Mouse (Mus musculus) thymus, postnatal 36 days (tissue): ENCODE results near the gene Celf2.
A peak's percentile ranks its signal among the peaks of the same experiment; 100 is the strongest.
"Not testable (repeated sequence)": the region's sequence is repeated elsewhere in the genome, so short reads cannot be mapped to it uniquely, and the experiment has no call there.

Source experiments
- DNase-seq, 2 experiments: peaks; one replicate each; pipeline ENCODE4 v3.0.0; 2022; ENCODE audit warnings: mixed read lengths in 2 of 2

Gene Celf2

DNA sequence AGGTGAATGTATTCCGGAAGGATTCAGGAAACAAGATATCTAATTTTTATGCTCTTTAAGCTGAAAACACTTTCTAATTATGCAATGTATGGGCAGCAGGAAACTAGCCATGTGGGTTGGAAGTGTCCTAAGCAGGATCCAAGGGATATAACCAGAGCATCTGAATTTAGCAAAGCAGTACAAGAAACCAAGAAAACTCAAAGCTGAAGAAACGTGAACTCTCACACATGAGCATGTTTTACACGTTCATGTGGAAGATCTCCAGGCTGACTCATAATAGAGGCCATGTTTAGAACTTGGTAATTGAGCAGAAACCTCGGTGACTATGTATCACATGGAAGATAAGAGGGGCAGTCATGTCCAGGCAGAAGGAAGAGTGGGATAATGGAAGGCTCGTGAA, 120.1 kb downstream of the Celf2 start:
- no peak for DNase-seq

GRCm38 (mm10) chr2:7378736-7379135, 130.6 kb downstream of the Celf2 start:
- DNase-seq = no peak

- DNase-seq = no peak
Measured at GRCm38 (mm10) chr2:7377878-7378277, 131.5 kb downstream of the Celf2 start.

- DNase-seq = no peak
Measured at GRCm38 (mm10) chr2:7367738-7368137, 141.6 kb downstream of the Celf2 start.

DNA sequence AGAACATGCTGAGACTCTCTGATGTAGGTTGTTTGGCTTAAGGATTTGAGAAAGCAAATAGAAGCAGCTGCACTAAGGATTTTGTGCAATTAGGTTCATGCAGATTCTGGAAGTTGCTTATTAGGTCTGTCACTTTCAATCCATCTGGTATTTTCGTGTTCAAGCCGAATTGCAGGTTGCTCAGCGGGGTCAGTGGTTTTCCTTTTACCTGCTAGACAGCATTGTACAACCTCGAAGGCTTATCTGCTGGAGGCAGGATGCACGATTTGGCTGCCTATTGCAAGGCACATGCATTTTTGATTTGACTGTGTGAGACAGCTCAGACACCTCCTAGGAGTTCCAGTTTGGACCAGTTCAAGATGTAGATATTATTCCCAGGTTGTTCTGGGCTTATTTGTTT, 149.8 kb downstream of the Celf2 start:
- no peak for DNase-seq

- DNase-seq = no peak
Measured at GRCm38 (mm10) chr2:7358816-7359215, 150.5 kb downstream of the Celf2 start.

DNA sequence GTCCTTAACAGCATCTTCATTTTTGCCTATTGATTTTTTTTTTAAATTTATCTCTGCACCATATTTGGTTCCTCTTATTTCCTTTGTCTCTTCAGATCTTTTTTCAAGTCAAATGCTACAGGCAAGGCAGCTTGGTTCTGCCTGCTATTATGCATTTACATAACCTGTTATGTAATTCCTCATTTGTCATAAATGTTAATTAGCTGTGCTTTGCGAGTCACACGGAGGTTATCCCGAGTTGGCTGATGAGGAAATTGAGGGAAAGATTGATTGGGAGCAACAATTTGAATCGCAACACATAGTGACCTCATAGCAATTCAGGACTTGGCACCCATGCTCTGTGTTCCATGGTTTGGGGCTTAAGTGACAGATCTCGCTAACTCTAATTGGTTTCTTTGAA, 158.1 kb downstream of the Celf2 start:
- no peak for DNase-seq

GRCm38 (mm10) chr2:7346703-7347461, 162.5 kb downstream of the Celf2 start:
- no peak for DNase-seq

- no peak for DNase-seq
Measured at GRCm38 (mm10) chr2:7344951-7345350, 164.4 kb downstream of the Celf2 start.

- no peak for DNase-seq
Measured at GRCm38 (mm10) chr2:7342911-7343478, 166.4 kb downstream of the Celf2 start.

- DNase-seq = no peak
Measured at GRCm38 (mm10) chr2:7334846-7335245, 174.5 kb downstream of the Celf2 start.

- DNase-seq = no peak
Measured at GRCm38 (mm10) chr2:7328018-7328899, 181.1 kb downstream of the Celf2 start.

DNA sequence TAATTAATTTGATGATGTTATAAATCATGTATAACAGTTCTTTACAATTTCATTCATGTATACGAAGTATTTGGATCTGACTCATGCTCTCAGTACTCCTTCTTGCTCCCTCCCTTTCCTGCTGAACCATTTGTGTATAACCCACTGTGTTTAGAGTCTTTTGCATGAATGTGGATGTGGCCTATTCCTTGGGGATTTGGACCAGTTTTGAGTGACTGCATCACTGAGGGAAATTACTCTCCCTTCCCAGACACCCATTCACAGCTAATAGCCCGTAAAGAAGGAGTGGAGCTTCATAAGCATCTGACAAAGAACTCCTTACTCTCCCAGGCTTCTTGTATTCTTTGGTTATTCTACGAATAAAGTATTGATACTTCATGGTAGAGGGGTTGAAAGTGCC, 189.6 kb downstream of the Celf2 start:
- no peak for DNase-seq

DNA sequence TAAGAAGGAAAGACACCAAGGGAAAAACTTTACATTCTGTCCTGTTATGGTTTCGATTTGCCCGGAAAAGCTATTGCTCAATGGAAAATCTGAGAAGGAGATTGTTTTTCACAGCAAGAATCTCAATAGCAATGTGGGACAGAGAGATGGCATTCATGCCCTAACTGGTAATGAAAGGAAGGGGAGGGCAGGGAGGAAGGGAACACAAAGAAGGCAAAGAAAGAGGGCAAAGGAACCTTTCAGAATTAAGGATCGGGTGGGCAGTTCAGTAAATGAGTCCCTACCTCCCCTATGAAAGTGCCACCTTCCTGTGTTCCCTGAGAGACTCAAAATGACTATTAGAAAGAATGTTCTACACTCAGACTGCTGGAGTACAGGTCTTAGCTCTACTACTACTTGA, 197.6 kb downstream of the Celf2 start:
- DNase-seq = no peak

DNA sequence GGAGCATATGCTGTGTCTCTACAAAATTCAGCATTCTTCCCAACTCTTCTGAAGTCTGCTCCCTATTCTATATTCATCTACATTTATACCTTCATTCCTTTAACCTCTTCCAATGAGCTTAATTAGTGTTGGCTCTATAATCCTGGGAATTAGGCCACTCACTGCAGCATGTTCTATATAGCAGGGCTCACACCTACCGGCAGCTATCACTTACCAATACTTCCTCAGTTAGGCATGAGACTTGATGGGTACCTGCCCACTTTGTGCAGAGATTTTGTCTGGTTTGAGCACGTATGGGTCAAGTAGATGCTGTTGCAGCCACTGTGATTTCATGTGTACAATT, 198.6 kb downstream of the Celf2 start:
- no peak for DNase-seq

- DNase-seq = no peak
Measured at GRCm38 (mm10) chr2:7310129-7310839, 199.1 kb downstream of the Celf2 start.

DNA sequence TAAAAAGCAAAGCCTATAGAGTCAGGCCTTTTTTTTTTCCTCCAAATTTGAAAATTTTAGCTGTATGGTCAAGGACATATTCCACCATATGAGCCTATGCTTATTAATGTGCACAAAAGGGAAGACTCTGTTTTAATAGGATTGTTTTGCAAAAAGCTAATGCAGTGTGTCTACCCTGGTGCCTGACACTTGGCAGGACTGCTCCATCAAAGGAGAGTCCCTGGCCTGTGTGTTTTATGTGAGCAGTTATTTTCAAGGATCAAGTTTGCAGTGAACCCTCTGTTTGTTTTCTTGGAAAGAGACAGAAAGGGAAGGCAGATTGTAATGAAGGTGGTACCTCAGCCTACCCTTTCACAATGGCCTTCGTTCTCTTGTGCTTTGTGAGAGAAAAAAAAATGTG, 200.0 kb downstream of the Celf2 start:
- DNase-seq = no peak

DNA sequence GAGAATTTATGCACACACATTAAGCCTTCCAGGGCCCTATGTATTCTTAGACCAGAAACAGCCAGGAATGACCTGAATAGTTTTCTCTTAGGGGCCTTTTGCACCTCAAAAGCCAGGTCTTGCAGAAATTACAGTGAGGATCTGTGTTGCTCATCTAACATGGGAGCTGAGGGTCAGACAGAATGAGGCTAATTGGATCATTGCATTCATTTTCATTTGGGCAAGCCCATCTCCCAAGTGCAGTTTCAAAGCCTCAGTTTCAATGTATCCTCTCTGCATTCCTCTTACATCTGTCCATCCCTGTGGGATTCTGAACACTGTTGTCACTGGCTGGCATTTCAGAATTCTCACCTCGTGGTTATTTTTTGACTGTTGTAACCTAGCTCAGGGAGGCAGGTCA, 200.6 kb downstream of the Celf2 start:
- no peak for DNase-seq

- no peak for DNase-seq
Measured at GRCm38 (mm10) chr2:7287434-7287833, 221.9 kb downstream of the Celf2 start.

GRCm38 (mm10) chr2:7273214-7273613, 236.1 kb downstream of the Celf2 start:
- no peak for DNase-seq

GRCm38 (mm10) chr2:7270051-7270450, 239.3 kb downstream of the Celf2 start:
- DNase-seq = peak; percentile 45 to 59

DNA sequence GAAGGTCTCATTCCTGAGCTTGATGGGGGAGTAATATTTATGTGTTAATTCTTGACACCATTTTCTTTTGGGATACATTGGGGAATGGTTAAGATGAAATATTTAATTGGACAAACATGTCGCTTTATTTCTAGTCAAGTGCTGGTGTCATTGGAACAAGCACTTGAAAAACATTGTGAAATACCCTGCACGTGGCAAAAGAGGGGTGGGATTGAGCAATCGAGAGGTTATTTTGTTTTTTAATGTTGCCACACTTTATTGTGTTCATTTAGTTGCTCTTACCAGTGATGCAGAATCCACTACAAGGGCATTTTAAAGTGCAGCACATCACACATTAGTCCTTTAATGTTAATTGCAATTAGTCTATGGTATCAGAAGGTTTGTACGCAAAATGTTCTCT, 242.2 kb downstream of the Celf2 start:
- no peak for DNase-seq

- not testable (repeated sequence) for DNase-seq
Measured at GRCm38 (mm10) chr2:7262668-7263067, 246.7 kb downstream of the Celf2 start.
